Mouse (Mus musculus) liver, embryonic 14.5 days (tissue): ENCODE results near the gene Rtf2.
A peak's percentile ranks its signal among the peaks of the same experiment; 100 is the strongest.

ENCODE experiments used
- CTCF ChIP-seq: IDR thresholded peaks from 2 replicates; pipeline ENCODE4 v1.5.1; 2016; ENCODE audit warnings: antibody characterized with exemption, low read depth, control low read depth
- EP300 ChIP-seq: IDR thresholded peaks from 2 replicates; pipeline ENCODE4 v1.6.1; 2016; ENCODE audit warnings: antibody characterized with exemption, low read depth

DNA sequence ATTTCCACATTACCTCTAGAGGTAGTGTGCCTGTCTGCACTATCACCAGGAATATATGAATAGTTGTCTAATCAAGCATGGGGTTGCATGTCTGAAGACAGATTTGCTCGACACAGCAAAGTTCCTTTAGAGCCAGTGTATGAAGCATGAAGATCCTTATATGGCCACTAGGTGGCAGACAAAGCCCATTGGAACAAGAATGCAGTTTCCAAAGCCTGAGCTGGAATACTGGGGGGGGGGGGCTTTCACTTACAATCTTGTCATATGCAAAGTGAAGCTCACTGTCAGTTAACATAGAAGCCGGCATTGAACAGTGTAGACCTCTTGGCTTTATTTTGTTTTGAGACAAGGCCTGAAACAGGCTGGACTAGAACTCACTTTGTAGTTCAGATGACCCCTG lies 37.5 kb downstream of the Rtf2 start:
- TF ChIP-seq EP300 (no peak), CTCF (peak; percentile 74)
